Mouse (Mus musculus): ENCODE results near the gene Rhoq.

- TF ChIP-seq CTCF (IDR thresholded peaks at IDR 0.05) = no peak
- TF ChIP-seq POLR2A (IDR thresholded peaks at IDR 0.05; ENCODE audit: insufficient read depth, low read depth, low read length) = no peak
Measured at GRCm38 (mm10) chr17:86988601-86989184, 25.8 kb downstream of the Rhoq start.

All from heart, adult 2 months (tissue).